Mouse (Mus musculus): ENCODE results near the gene Igf2r. TPM values are rescaled to one million over a fixed set of nuclear protein-coding genes. Genes with fewer than 3 reads are reported as not detected.

The Igf2r gene
- polyA plus RNA-seq, 1 experiment from 2014 or later, result 9.7 TPM

Other genes with a start within 250 kb of the Igf2r start
- gene Slc22a2, start 185.5 kb downstream of the Igf2r start, polyA plus RNA-seq (2015; fragmentation: Nextera tagmentation; extraction: Ambion mirVana), result 0.06 and 0.10 TPM in 2 replicates
- 0.08 and 0.49 TPM in 2 replicates for gene Slc22a1, start 93.8 kb downstream of the Igf2r start, polyA plus RNA-seq (2015; fragmentation: Nextera tagmentation; extraction: Ambion mirVana)
- 0.10 and 0.26 TPM in 2 replicates for gene Mas1, start 98.5 kb upstream of the Igf2r start, polyA plus RNA-seq (2015; fragmentation: Nextera tagmentation; extraction: Ambion mirVana)
- not detected in 2 replicates for gene Mrgprh, start 106.4 kb upstream of the Igf2r start, polyA plus RNA-seq (2015; fragmentation: Nextera tagmentation; extraction: Ambion mirVana)
- gene Pnldc1, start 140.6 kb upstream of the Igf2r start, polyA plus RNA-seq (2015; fragmentation: Nextera tagmentation; extraction: Ambion mirVana), result 1.7 and 2.0 TPM in 2 replicates
- 409 and 414 TPM in 2 replicates for gene Tcp1, start 146.0 kb upstream of the Igf2r start, polyA plus RNA-seq (2015; fragmentation: Nextera tagmentation; extraction: Ambion mirVana)
- gene Mrpl18, start 146.7 kb upstream of the Igf2r start, polyA plus RNA-seq (2015; fragmentation: Nextera tagmentation; extraction: Ambion mirVana), result 218 and 237 TPM in 2 replicates
- 0.59 and 0.81 TPM in 2 replicates for gene Acat3, start 170.9 kb upstream of the Igf2r start, polyA plus RNA-seq (2015; fragmentation: Nextera tagmentation; extraction: Ambion mirVana)
- gene Acat2, start 191.1 kb upstream of the Igf2r start, polyA plus RNA-seq (2015; fragmentation: Nextera tagmentation; extraction: Ambion mirVana), result 67.7 and 69.2 TPM in 2 replicates
- gene Wtap, start 224.5 kb upstream of the Igf2r start, polyA plus RNA-seq (2015; fragmentation: Nextera tagmentation; extraction: Ambion mirVana), result 185 and 210 TPM in 2 replicates
- 133 and 143 TPM in 2 replicates for gene Sod2, start 237.2 kb upstream of the Igf2r start, polyA plus RNA-seq (2015; fragmentation: Nextera tagmentation; extraction: Ambion mirVana)